Mouse (Mus musculus): Measurements from ENCODE around the gene Mydgf. TPM values are rescaled to one million over a fixed set of nuclear protein-coding genes. Genes with fewer than 3 reads are reported as not detected.

Mydgf gene
- polyA plus RNA-seq, 1 experiment from 2014 or later: 57.3 TPM

GRCm38 (mm10) chr17:56208821-56209220 is 25.1 kb upstream of the Mydgf start:
- H3K36me3 ChIP-seq (replicated peaks): peaks cover 83% of the 10 kb centered on the region

GRCm38 (mm10) chr17:56207963-56208530 is 24.3 kb upstream of the Mydgf start:
- no peak overlapping the region for H3K9ac ChIP-seq
- no peak for ATAC-seq (ENCODE audit: low FRiP score)
- no peaks in the 10 kb centered on the region for H3K9me3 ChIP-seq
- no peak overlapping the region for H3K4me2 ChIP-seq
- H3K4me3 ChIP-seq (replicated peaks): no peak overlapping the region
- H3K4me1 ChIP-seq: no peaks in the 10 kb centered on the region
- H3K36me3 ChIP-seq (replicated peaks): peaks cover 90% of the 10 kb centered on the region
- 93% methylated on average over 9 of the region's 9 CpGs for WGBS
- H3K27me3 ChIP-seq: no peaks in the 10 kb centered on the region
- H3K27ac ChIP-seq: no peak overlapping the region

More at GRCm38 (mm10) chr17:56208821-56209220, 25.1 kb upstream of the Mydgf start:
- Histone ChIP-seq H3K4me2 (no peak overlapping the region), H3K27ac (no peak overlapping the region), H3K4me3 (replicated peaks) (no peak overlapping the region), H3K9ac (no peak overlapping the region), H3K9me3 (no peaks in the 10 kb centered on the region), H3K27me3 (no peaks in the 10 kb centered on the region), H3K4me1 (no peaks in the 10 kb centered on the region)
- no peak for ATAC-seq (ENCODE audit: low FRiP score)
- WGBS: 92% methylated on average over 3 of the region's 3 CpGs

GRCm38 (mm10) chr17:56206986-56207674 is 23.4 kb upstream of the Mydgf start:
- H3K27ac ChIP-seq: no peak overlapping the region
- H3K36me3 ChIP-seq (replicated peaks): peaks cover 99% of the 10 kb centered on the region
- H3K4me2 ChIP-seq: no peak overlapping the region
- ATAC-seq (ENCODE audit: low FRiP score): no peak
- no peaks in the 10 kb centered on the region for H3K9me3 ChIP-seq
- H3K4me3 ChIP-seq (replicated peaks): no peak overlapping the region
- 85% methylated on average over 6 of the region's 6 CpGs for WGBS
- H3K9ac ChIP-seq: no peak overlapping the region
- H3K27me3 ChIP-seq: no peaks in the 10 kb centered on the region
- no peaks in the 10 kb centered on the region for H3K4me1 ChIP-seq

GRCm38 (mm10) chr17:56206276-56206884 is 22.7 kb upstream of the Mydgf start:
- 87% methylated on average over 10 of the region's 10 CpGs for WGBS
- no peaks in the 10 kb centered on the region for H3K4me1 ChIP-seq
- no peak for ATAC-seq (ENCODE audit: low FRiP score)
- peaks cover 99% of the 10 kb centered on the region for H3K36me3 ChIP-seq (replicated peaks)
- no peak overlapping the region for H3K4me2 ChIP-seq
- no peaks in the 10 kb centered on the region for H3K27me3 ChIP-seq
- no peak overlapping the region for H3K27ac ChIP-seq
- H3K4me3 ChIP-seq (replicated peaks): no peak overlapping the region
- H3K9me3 ChIP-seq: no peaks in the 10 kb centered on the region
- no peak overlapping the region for H3K9ac ChIP-seq

GRCm38 (mm10) chr17:56203729-56204128 is 20.0 kb upstream of the Mydgf start:
- H3K4me1 ChIP-seq: no peaks in the 10 kb centered on the region
- H3K4me3 ChIP-seq (replicated peaks): no peak overlapping the region
- no peak for ATAC-seq (ENCODE audit: low FRiP score)
- peaks cover 92% of the 10 kb centered on the region for H3K36me3 ChIP-seq (replicated peaks)
- no peaks in the 10 kb centered on the region for H3K9me3 ChIP-seq
- H3K4me2 ChIP-seq: no peak overlapping the region
- no peaks in the 10 kb centered on the region for H3K27me3 ChIP-seq
- 66% methylated on average over 3 of the region's 3 CpGs for WGBS
- no peak overlapping the region for H3K27ac ChIP-seq
- no peak overlapping the region for H3K9ac ChIP-seq

- no peak overlapping the region for H3K4me2 ChIP-seq
- H3K9ac ChIP-seq: no peak overlapping the region
- H3K27ac ChIP-seq: no peak overlapping the region
- H3K9me3 ChIP-seq: no peaks in the 10 kb centered on the region
- 95% methylated on average over 8 of the region's 8 CpGs for WGBS
- no peak for ATAC-seq (ENCODE audit: low FRiP score)
- H3K4me1 ChIP-seq: no peaks in the 10 kb centered on the region
- H3K27me3 ChIP-seq: no peaks in the 10 kb centered on the region
- H3K36me3 ChIP-seq (replicated peaks): peaks cover 93% of the 10 kb centered on the region
- no peak overlapping the region for H3K4me3 ChIP-seq (replicated peaks)
Measured at GRCm38 (mm10) chr17:56202476-56202875, 18.8 kb upstream of the Mydgf start.

GRCm38 (mm10) chr17:56201642-56202041 is 17.9 kb upstream of the Mydgf start:
- no peaks in the 10 kb centered on the region for H3K27me3 ChIP-seq
- H3K4me2 ChIP-seq: no peak overlapping the region
- WGBS: 70% methylated on average over 3 of the region's 3 CpGs
- no peak overlapping the region for H3K27ac ChIP-seq
- peaks cover 93% of the 10 kb centered on the region for H3K36me3 ChIP-seq (replicated peaks)
- no peaks in the 10 kb centered on the region for H3K9me3 ChIP-seq
- no peak for ATAC-seq (ENCODE audit: low FRiP score)
- no peak overlapping the region for H3K9ac ChIP-seq
- H3K4me1 ChIP-seq: no peaks in the 10 kb centered on the region
- no peak overlapping the region for H3K4me3 ChIP-seq (replicated peaks)

- H3K4me3 ChIP-seq (replicated peaks): no peak overlapping the region
- H3K4me2 ChIP-seq: no peak overlapping the region
- no peaks in the 10 kb centered on the region for H3K4me1 ChIP-seq
- no peaks in the 10 kb centered on the region for H3K27me3 ChIP-seq
- peaks cover 93% of the 10 kb centered on the region for H3K36me3 ChIP-seq (replicated peaks)
- no peaks in the 10 kb centered on the region for H3K9me3 ChIP-seq
- H3K27ac ChIP-seq: no peak overlapping the region
- H3K9ac ChIP-seq: no peak overlapping the region
- no peak for ATAC-seq (ENCODE audit: low FRiP score)
- WGBS: 82% methylated on average over 9 of the region's 9 CpGs
Measured at GRCm38 (mm10) chr17:56200586-56200985, 16.9 kb upstream of the Mydgf start.

GRCm38 (mm10) chr17:56196860-56197259 is 13.1 kb upstream of the Mydgf start:
- no peak overlapping the region for H3K4me3 ChIP-seq (replicated peaks)
- no peaks in the 10 kb centered on the region for H3K4me1 ChIP-seq
- H3K27ac ChIP-seq: no peak overlapping the region
- WGBS: 82% methylated on average over 2 of the region's 2 CpGs
- no peak overlapping the region for H3K9ac ChIP-seq
- no peak overlapping the region for H3K4me2 ChIP-seq
- no peak for ATAC-seq (ENCODE audit: low FRiP score)
- no peaks in the 10 kb centered on the region for H3K9me3 ChIP-seq
- H3K27me3 ChIP-seq: no peaks in the 10 kb centered on the region
- peaks cover 93% of the 10 kb centered on the region for H3K36me3 ChIP-seq (replicated peaks)

GRCm38 (mm10) chr17:56194765-56195164 is 11.0 kb upstream of the Mydgf start:
- WGBS: 92% methylated on average over 13 of the region's 13 CpGs
- peaks cover 94% of the 10 kb centered on the region for H3K36me3 ChIP-seq (replicated peaks)

GRCm38 (mm10) chr17:56194357-56194756 is 10.6 kb upstream of the Mydgf start:
- Histone ChIP-seq H3K9me3 (no peaks in the 10 kb centered on the region), H3K9ac (no peak overlapping the region), H3K4me2 (no peak overlapping the region), H3K36me3 (replicated peaks) (peaks cover 98% of the 10 kb centered on the region), H3K27ac (no peak overlapping the region), H3K27me3 (no peaks in the 10 kb centered on the region), H3K4me1 (no peaks in the 10 kb centered on the region), H3K4me3 (replicated peaks) (no peak overlapping the region)
- no peak for ATAC-seq (ENCODE audit: low FRiP score)
- 91% methylated on average over 12 of the region's 12 CpGs for WGBS

More at GRCm38 (mm10) chr17:56194765-56195164, 11.0 kb upstream of the Mydgf start:
- H3K9me3 ChIP-seq: no peaks in the 10 kb centered on the region
- no peak overlapping the region for H3K4me2 ChIP-seq
- no peak overlapping the region for H3K9ac ChIP-seq
- no peaks in the 10 kb centered on the region for H3K27me3 ChIP-seq
- no peak for ATAC-seq (ENCODE audit: low FRiP score)
- H3K4me3 ChIP-seq (replicated peaks): no peak overlapping the region
- no peak overlapping the region for H3K27ac ChIP-seq
- no peaks in the 10 kb centered on the region for H3K4me1 ChIP-seq

GRCm38 (mm10) chr17:56191266-56191665 is 7.5 kb upstream of the Mydgf start:
- 91% methylated on average over 6 of the region's 6 CpGs for whole genome bisulfite sequencing
- H3K9me3 ChIP-seq: no peaks in the 10 kb centered on the region
- no peaks in the 10 kb centered on the region for H3K4me1 ChIP-seq
- H3K27ac ChIP-seq: no peak overlapping the region
- H3K4me3 ChIP-seq (replicated peaks): no peak overlapping the region
- H3K4me2 ChIP-seq: no peak overlapping the region
- H3K9ac ChIP-seq: no peak overlapping the region
- no peaks in the 10 kb centered on the region for H3K27me3 ChIP-seq
- H3K36me3 ChIP-seq (replicated peaks): peaks cover 95% of the 10 kb centered on the region
- ATAC-seq (ENCODE audit: low FRiP score): no peak

Data from forebrain, embryonic 12.5 days (tissue).